Mouse (Mus musculus): ENCODE results near the gene Miip.

Gene Miip

DNA sequence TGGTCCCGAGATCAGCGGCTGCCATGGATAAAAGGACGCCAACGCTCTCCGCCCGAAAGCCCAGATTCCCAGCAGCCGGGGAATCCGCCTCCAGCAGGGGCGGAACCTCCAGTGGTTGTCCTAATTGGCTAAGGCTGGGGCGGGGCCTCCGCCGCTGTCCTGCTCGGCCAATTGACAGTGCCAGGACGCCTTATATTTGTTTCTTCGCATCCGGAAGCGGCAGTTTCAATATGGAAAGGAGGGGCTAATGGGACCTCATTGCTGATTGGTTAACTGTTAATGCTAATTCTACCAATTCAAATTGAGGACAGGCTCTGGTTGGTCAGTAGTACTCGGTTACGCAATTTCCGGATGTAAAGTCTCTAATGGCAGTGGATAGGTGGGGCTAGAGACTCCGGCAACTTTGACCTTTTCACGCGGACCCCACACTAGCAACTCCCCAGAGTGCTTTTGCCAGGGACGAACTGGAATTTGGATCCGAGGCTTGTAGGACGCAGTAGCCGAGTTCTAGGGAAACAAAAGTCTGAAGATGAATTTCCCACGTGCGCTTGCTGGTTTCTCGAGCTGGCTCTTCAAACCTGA, at the start of gene Miip, which contains the start of gene Fv1:
Miip (minus strand) TSS at position 367 of the 582 bp plus-strand sequence.
Fv1 (plus strand) TSS at position 530 of the 582 bp plus-strand sequence.
- DNase-seq (ENCODE audit: low spot score in 2 of 2): peak; percentile 89 to 95

DNA sequence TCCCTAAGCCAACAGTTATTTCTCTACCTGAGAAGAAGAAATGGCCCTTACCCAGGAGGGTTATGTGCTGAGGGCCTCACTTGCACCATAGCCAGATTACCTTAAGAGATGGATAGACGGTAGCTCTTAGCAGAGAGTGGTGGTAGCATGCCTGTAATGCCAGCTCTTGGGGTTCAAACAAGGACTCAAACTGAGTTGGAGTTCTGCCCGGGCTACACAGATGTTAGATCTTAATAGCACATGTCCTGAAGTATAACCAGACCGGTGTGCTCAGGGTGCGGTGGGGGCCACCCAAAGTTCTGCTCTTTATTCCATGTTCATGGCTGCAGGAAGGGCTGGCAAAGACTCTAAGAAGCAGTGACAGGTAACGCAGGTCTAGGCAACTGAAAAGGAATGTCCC, 40.9 kb upstream of the Miip start:
- no peak for DNase-seq (ENCODE audit: low spot score in 2 of 2)

GRCm38 (mm10) chr4:147906230-147906629, 37.6 kb upstream of the Miip start:
- DNase-seq (ENCODE audit: low spot score in 2 of 2): peak; percentile 53 to 70

DNA sequence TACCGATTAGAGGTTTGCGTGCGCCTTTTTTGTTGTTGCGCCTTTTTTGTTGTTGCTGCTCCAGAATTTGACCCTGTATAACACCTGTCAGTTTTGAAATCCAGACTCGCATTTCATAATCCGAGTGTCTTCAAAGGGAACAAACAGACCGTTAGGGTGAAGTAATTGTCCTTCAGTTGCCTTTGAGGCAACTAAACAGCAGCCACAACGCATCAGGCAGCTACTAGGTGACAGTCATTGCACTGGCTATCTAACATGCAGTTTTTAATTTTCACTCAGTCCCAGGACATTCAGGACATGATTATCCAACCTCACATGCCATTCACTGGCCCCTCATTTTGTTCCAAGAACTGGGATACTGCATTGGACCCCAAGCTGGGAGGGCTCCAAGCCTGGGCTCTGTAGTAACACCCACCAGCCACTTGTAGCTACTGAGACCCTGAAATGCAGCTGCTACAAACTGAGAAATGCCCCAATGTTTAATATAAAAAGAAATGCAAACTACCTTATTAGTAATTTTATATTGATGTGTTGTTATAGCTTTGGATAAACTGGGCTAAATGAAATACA, 36.6 kb upstream of the Miip start:
- DNase-seq (ENCODE audit: low spot score in 2 of 2): peak in 1 of 2 experiments; percentile 9

DNA sequence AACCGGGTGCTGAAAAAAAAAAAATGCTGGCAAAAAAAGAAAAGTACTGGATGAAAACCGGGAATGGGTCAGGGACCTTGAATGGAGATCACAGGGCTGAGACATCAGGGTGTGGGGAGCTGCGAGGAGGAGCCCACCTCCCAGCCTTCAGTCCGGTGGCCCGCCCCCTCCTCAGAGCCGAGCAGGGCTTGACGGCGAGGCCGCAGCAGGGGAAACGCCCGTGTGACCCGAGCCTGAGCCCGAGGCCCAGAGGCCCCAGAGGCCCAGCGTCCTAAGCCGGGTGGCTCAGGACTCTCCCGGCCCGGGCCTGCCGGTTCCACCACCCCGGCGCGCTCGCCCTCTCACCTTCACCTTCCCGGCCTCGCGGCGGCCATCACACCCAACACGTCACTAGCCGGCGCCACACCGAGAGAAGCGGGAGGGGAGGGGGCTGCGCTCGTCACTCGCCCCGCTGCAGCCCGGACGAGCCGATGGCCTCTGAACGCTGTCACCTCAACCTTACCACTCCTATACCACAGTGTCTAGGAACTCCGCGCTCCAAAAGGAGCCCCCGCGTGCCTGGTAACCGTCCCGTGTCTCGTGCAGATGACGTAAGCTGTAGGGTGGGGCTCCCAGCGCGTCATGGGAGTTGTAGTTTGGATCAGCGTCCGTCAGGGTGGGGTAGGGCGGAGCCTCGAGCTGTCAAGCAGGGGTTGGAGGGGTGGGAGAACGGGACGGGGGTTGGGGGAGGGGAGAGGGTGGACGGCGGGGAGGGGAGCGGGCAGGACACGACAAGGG, 35.9 kb upstream of the Miip start, which contains the start of gene Mfn2:
Mfn2 (minus strand) TSS at position 392 of the 777 bp plus-strand sequence.
- DNase-seq (ENCODE audit: low spot score in 2 of 2): peak; percentile 88

DNA sequence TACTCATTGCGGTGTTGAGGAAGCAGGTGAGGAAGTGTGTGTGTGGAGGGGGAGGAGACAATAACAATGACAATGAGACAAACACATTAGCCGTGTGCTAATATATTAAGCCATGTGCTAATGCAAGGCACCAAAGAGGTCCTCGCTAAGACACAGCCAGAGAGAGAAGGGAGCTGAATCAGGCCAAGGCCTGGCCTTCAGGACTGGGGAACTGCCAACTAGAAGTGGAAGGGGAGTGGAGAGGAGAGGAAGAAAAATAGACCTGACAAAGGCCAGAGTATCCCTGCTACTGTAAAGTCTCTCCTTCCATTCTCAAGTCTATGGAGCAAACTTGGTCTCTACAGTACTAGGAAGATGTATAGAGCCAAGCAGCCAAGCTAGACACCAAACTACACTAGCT, 35.0 kb upstream of the Miip start:
- DNase-seq (ENCODE audit: low spot score in 2 of 2): no peak

GRCm38 (mm10) chr4:147902906-147903500, 34.4 kb upstream of the Miip start:
- DNase-seq (ENCODE audit: low spot score in 2 of 2): peak in 1 of 2 experiments; percentile 24

DNA sequence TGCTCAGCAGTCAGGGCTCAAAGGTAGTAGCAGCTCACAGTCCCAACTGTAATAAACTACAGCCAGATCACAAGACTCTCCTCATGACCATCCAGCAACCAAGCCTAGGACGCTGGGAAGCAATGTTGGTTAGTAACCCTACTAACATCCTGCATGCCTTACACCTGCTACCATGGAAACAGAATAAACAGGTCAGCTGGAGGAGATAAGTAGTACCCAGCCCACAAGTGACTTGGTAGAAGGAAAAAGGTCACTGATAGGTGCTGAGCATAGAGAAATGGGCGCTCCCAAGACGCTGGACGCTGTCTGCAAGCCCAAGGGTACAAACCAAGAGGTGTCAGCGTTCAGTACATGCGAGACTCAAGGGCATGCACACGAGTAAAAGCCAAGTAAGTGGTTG, 31.8 kb upstream of the Miip start:
- no peak for DNase-seq (ENCODE audit: low spot score in 2 of 2)

DNA sequence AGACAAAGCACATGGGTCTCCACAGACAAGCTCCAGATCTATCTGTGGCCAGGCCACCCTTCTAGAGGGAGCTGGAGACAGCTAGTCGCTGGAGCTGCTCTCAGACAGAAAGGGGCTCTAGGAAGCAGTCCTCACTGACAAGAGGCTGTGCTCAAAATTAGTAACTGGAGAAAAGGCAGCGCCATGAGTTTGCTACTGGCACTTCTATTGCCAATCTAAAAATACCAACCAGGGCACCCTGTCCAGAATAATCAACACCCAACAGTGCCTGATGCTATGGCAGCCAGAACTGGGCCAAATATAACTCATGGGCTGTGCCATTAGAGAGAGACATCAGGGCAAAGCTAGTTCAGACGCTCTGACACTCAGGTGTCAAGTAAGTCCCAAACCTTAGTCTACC, 28.7 kb upstream of the Miip start:
- no peak for DNase-seq (ENCODE audit: low spot score in 2 of 2)

DNA sequence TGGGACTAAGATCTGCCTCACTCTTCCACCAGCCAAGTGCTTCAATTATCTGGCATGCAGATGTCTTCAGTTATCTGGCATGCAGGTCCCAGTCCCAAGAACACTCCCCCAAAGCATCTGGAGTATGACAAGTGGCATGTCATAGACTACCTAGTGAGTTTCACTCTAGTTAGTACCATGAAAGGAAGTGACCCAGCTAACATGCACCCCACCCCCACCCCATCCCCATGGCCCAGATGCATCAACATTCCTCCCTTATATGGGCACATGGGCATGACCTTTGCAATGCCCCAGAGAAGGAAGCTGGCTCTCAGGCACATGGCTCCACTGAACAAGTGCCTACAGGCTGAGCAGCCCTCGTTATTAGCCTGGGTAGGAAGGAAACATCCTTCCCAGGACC, 27.8 kb upstream of the Miip start:
- DNase-seq (ENCODE audit: low spot score in 2 of 2): no peak

DNA sequence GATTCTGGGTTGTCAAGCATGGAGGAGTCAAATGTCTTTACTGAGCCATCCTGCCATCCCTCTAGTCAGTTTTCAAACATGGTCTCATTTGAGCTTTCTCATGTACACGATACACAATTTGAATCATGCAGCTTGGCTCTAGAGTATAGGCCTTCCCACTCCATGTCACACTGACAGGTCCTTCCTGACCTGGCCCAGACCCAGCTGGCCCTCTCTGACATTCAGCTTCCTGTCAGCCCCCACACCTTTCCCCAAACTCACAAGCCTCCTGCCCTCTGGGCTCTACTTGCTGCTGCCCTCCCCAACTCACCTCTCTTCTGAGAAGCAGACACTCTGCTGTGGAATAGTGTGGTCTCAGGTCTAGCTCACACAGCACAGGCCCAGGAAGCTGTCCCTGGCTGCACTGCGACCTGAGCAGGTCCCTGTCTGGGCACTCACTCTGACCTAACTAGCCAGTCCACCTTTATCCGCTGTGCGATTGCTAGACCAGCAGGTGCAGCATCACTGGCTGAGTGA, 27.3 kb upstream of the Miip start:
- DNase-seq (ENCODE audit: low spot score in 2 of 2): no peak

DNA sequence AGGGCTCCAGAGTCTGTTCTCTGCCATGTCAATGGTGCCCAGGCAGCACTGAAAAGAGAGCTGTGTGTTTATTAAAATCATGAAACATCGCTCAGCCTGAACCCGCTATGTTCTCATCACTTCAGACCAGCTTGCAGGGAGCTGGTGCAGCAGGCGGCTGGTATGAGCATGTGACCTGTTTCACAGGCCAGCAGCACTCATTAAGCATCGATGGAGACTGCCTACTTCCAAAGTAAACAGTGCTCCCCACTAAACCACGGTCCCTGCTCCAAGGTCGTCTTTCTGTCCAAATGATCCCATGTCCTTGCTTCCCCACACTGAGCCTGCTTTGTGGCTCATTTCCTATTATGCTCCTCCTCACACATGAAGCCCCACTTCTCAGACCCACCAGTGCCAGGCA, 21.7 kb upstream of the Miip start:
- no peak for DNase-seq (ENCODE audit: low spot score in 2 of 2)

DNA sequence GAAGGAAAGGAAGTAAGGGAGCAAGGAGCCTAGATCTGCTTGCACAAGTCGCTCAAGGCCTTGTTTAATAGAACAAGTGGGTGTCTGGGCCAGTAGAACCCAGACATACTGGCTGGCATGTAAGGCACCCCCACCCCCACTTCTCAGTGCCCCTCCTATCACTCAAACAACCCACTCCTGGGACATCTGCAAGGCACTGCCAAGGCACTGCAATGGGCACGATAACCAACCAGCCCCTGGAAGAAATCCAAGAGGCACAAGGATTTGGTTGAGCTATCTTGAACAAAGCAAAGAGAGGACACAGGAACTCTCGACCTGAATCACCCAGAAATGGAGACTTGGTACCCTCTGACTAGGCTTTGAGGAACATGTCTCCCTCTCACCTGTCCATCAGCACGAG, 19.6 kb upstream of the Miip start:
- DNase-seq (ENCODE audit: low spot score in 2 of 2): no peak

DNA sequence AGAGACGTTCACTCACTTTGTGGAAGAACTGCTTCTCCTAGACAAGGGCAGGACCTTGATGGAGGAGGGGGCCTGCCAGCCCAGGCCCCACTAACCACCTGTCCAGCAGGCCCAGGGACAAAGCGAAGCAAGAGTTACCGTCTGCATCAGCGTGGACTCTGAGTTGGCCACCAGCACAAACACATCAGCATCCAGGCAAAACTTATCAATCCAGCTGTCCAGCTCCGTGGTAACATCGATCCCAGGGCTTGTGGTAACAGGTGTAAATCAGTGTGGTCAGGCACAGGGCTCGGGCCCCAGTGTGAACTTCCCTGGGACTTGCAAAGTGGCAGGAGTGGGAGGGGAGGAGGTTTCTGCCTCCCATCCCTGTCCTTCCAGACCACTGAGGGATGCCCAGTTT, 18.7 kb upstream of the Miip start:
- no peak for DNase-seq (ENCODE audit: low spot score in 2 of 2)

- no peak for DNase-seq (ENCODE audit: low spot score in 2 of 2)
Measured at GRCm38 (mm10) chr4:147886158-147886557, 17.5 kb upstream of the Miip start.

DNA sequence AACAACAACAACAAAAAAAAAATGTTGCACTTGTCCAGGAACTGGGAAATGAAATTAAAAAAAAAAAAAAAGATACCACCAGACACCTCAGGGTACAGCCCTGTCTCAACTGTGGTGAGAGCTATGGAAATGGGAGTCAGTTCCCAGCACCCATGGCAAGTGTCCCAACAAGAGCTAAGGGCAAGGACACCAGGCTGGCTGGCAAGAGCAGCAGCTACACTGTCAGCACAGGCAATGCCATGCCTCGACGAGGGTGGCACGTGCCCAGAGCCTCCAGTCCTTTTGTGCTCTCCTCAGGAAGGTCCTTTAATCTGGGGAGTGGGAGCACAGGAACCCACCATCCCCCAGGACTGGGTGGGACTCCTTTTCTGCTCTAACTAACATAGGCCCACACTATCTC, 15.5 kb upstream of the Miip start:
- no peak for DNase-seq (ENCODE audit: low spot score in 2 of 2)

- DNase-seq (ENCODE audit: low spot score in 2 of 2): no peak
Measured at GRCm38 (mm10) chr4:147883041-147883440, 14.4 kb upstream of the Miip start.

DNA sequence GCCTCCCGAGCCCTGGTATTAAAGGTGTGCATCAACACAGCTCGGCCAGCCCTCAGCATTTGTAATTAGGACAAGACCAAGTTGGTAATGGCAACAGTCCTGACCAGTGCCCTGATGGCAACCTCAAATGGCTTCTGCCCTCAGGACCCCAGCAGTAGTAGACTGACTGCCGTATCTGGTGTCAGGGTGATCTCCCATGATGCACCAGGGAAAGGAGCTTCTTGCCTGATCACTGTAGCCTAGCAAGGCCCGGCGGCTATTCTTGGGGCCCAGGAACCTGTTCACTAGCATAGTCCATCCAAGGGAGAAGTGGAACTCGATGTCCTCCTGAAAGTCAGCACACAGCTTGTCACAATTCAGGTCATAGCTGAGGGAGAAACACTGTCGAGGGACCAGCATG, 13.2 kb upstream of the Miip start:
- DNase-seq (ENCODE audit: low spot score in 2 of 2): no peak

DNA sequence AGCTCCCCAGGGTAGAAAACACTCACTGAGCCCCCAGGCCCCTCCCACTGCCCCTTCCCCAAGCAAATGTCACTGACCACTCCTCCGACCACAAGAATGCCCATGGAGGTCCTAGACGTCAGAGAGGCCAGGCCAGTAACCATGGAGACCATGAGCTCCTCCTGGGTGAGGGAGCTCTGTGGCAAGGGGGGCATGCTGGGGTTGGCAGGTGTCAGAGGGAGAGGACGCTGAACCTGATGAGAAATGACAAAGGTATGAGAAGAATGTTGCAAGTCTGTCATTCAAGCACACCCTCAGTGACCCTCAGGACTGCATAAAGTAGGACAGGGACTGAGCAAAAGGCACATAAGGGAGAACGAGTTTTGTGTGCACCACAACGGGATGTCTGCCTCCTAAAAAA, 11.2 kb upstream of the Miip start:
- no peak for DNase-seq (ENCODE audit: low spot score in 2 of 2)

DNA sequence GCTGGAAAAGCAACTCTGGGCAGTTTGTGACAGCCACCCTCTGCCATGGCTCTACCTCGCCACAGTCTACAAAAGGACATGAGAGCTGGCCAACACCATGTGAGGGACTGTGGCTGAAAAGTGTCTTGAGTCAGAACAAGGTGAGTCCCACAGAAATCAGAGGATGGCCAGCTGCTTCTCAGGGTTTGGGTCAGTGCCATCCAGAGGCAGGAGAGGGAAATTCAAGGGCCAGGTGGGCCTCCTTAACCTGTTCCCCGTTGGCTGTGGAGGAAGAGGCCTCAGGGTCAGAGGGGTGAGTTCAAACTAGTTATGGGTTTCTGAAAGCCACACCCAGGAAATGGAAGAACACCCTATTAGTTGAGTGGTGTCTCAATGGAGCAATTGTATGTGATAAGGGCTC, 10.8 kb upstream of the Miip start:
- DNase-seq (ENCODE audit: low spot score in 2 of 2): no peak

GRCm38 (mm10) chr4:147878537-147878936, 9.9 kb upstream of the Miip start:
- DNase-seq (ENCODE audit: low spot score in 2 of 2): no peak

DNA sequence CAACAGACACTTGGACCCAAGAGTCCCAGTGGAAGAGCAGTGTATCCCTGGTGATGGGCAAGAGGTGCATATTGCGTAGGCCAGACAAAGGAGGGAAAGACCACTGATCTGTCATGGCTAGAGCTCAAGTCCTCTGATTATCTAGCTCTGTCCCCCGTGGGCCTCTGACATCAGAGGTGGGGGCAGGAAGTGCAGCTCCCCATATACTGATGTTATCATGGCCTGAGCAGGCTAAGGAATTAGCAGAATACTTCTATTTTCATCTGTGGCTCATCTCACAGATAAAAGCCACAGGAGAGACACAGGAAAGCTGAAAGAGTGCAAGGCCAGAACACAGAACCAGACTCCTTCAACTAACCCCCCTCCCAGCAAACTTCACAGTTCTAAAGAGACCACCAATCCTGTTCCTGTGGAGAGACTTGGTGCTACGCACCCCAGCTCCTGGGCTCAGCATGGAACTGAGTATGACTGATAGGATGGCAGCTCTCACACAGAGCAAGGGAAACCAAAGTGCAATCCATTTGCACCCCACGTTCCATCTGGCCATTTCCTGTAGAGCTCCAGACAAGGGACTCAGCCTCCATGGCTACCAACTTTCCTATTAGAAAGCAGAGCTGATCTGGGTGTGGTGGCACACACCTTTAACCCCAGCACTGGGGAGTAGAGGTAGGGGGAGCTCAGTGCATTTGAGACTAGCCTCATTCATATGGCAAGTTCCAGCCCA, 7.4 kb upstream of the Miip start:
- no peak for DNase-seq (ENCODE audit: low spot score in 2 of 2)

Data from urinary bladder, postnatal 36 days (tissue).